Mouse (Mus musculus): ENCODE measurements around the gene Heatr1. TPM values are rescaled to one million over a fixed set of nuclear protein-coding genes. Genes with fewer than 3 reads are reported as not detected.

Gene Heatr1
- total and polyA plus RNA-seq, 3 experiments, result 130 to 468 (median 156) TPM

DNA sequence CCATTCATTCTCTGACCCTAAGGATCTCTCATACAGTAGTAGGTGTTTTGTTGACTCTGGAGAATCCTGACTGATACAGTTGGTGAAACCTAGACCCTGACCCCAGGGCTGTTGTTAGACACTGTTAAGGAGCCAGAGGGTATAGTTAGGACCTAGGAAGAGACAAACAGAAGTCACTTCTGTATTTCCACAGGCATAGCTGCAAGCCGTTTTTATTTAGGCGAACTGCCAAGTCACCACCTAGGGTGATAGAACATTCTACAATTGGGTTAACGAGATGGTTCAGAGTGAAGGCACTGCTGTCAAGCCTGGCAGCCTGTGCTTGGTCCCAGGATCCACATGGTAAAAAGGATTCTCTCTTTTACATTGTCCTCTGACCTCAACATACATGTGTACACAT lies 48.0 kb upstream of the Heatr1 start:
- Histone ChIP-seq H3K9ac (ENCODE audit: control insufficient read depth, low read depth, low read length, poor library complexity, severe bottlenecking) (peak overlapping the region; percentile 38; the same call in 1 of the 2 replicates), H3K79me2 (ENCODE audit: control insufficient read depth, insufficient read depth, low read length, poor library complexity) (no peaks in the 10 kb centered on the region), H3K4me1 (ENCODE audit: control insufficient read depth in 1 of 2, insufficient read depth in 2 of 2, low read length in 2 of 2) (peaks cover 9 to 11% of the 10 kb centered on the region in 2 experiments), H3K4me3 (ENCODE audit: control insufficient read depth in 1 of 2, insufficient read depth in 1 of 2, low read depth in 2 of 2, low read length in 2 of 2) (no peak overlapping the region), H3K36me3 (ENCODE audit: control insufficient read depth in 1 of 2, insufficient read depth in 2 of 2, low read length in 2 of 2) (peaks cover 0 to 13% of the 10 kb centered on the region in 2 experiments; a peak in 2 of 4 replicates), H3K9me3 (replicated peaks; ENCODE audit: insufficient read depth, low read length) (no peaks in the 10 kb centered on the region), H3K27ac (ENCODE audit: control insufficient read depth, low read depth, low read length) (peak overlapping the region; percentile 66; the same call in 1 of the 2 replicates), H3K27me3 (ENCODE audit: control insufficient read depth in 1 of 2, insufficient read depth in 2 of 2, low read length in 2 of 2) (no peaks in the 10 kb centered on the region)
- peak; percentile 86 for DNase-seq (ENCODE audit: low read depth, low spot score)
- TF ChIP-seq NELFE (IDR thresholded peaks at IDR 0.05; ENCODE audit: low read depth, low read length) (no peak), ZC3H11A (IDR thresholded peaks at IDR 0.05; ENCODE audit: low read depth, low read length) (no peak), USF1 (IDR thresholded peaks at IDR 0.05; ENCODE audit: low read depth, low read length) (no peak), RAD21 (IDR thresholded peaks at IDR 0.05; ENCODE audit: low read depth, low read length) (no peak), MYB (IDR thresholded peaks at IDR 0.05; ENCODE audit: low read depth, low read length) (peak; percentile 21; the same call in 1 of the 2 replicates), MAX (IDR thresholded peaks at IDR 0.05; ENCODE audit: low read length) (no peak; the same call in 1 of the 2 replicates), EP300 (IDR thresholded peaks at IDR 0.05; ENCODE audit: low read depth in 1 of 2, low read length in 2 of 2) (peak; percentile 51 to 57; a peak in 2 of 4 replicates), UBTF (IDR thresholded peaks at IDR 0.05; ENCODE audit: borderline replicate concordance, insufficient read depth, low read depth, low read length) (no peak), HCFC1 (IDR thresholded peaks at IDR 0.05; ENCODE audit: low read depth, low read length) (no peak), MXI1 (IDR thresholded peaks at IDR 0.05; ENCODE audit: low read depth, low read length) (0 out of 2 replicates have a peak, but pooled peaks have one; percentile 14), GABPA (IDR thresholded peaks at IDR 0.05; ENCODE audit: low read depth, low read length) (no peak), KAT2A (conservative IDR thresholded peaks at IDR 0.05; ENCODE audit: low read depth, low read length) (no peak), CTCF (IDR thresholded peaks at IDR 0.05 in 2 of 3, conservative IDR thresholded peaks at IDR 0.05 in 1 of 3; ENCODE audit: control insufficient read depth in 1 of 3, insufficient read depth in 1 of 3, low read depth in 2 of 3, low read length in 3 of 3, poor library complexity in 1 of 3, severe bottlenecking in 1 of 3) (no peak), CHD1 (IDR thresholded peaks at IDR 0.05; ENCODE audit: low read depth, low read length) (no peak), BHLHE40 (IDR thresholded peaks at IDR 0.05; ENCODE audit: borderline replicate concordance, low read depth, low read length) (no peak), TBP (IDR thresholded peaks at IDR 0.05; ENCODE audit: low read depth, low read length) (0 out of 2 replicates have a peak, but pooled peaks have one; percentile 29), ZKSCAN1 (IDR thresholded peaks at IDR 0.05; ENCODE audit: low read depth, low read length) (no peak), USF2 (IDR thresholded peaks at IDR 0.05; ENCODE audit: borderline replicate concordance in 1 of 2, insufficient read depth in 1 of 2, low read depth in 1 of 2, low read length in 2 of 2) (no peak), TAL1 (IDR thresholded peaks at IDR 0.05; ENCODE audit: low read length) (no peak), SIN3A (IDR thresholded peaks at IDR 0.05; ENCODE audit: low read length) (no peak), RCOR1 (IDR thresholded peaks at IDR 0.05; ENCODE audit: low read depth, low read length) (no peak), MYC (IDR thresholded peaks at IDR 0.05; ENCODE audit: low read depth, low read length) (no peak), E2F4 (IDR thresholded peaks at IDR 0.05; ENCODE audit: borderline replicate concordance, low read depth, low read length) (no peak), ZNF384 (IDR thresholded peaks at IDR 0.05; ENCODE audit: low read depth, low read length) (no peak), JUND (IDR thresholded peaks at IDR 0.05; ENCODE audit: low read depth, low read length) (no peak), ELF1 (IDR thresholded peaks at IDR 0.05; ENCODE audit: low read depth, low read length) (no peak), MEF2A (IDR thresholded peaks at IDR 0.05; ENCODE audit: extremely low read depth, insufficient replicate concordance, low read depth, low read length, poor library complexity, severe bottlenecking) (no peak), ZMIZ1 (IDR thresholded peaks at IDR 0.05; ENCODE audit: low read depth, low read length) (no peak), MAFK (IDR thresholded peaks at IDR 0.05; ENCODE audit: borderline replicate concordance, low read depth, low read length) (no peak), POLR2AphosphoS5 (IDR thresholded peaks at IDR 0.05; ENCODE audit: borderline replicate concordance, low read depth, low read length) (no peak), POLR2AphosphoS2 (IDR thresholded peaks at IDR 0.05; ENCODE audit: low read length) (no peak), CHD2 (IDR thresholded peaks at IDR 0.05; ENCODE audit: low read length) (no peak)
